Mouse (Mus musculus) ES-Bruce4 (cell line): ENCODE measurements at regions not wholly inside any gene's neighbourhood (a gene's known extent, or its start where the extent isn't known, plus 50 kb on each side); places are given as distances from the start of the nearest gene placed in this dataset.

Source experiments
- H3K27ac ChIP-seq: 2 replicates; pipeline ENCODE4 v1.5.1; 2012; ENCODE audit warnings: low read length, inconsistent platforms; ENCODE audit not compliant: insufficient read depth
- H3K27me3 ChIP-seq: 2 replicates; pipeline ENCODE4 v1.6.1; 2012; ENCODE audit warnings: mild to moderate bottlenecking, low read length, inconsistent platforms; ENCODE audit not compliant: control insufficient read depth, poor library complexity, insufficient read depth, severe bottlenecking
- H3K36me3 ChIP-seq: 2 replicates; pipeline ENCODE4 v1.6.1; 2012; ENCODE audit warnings: inconsistent platforms, mild to moderate bottlenecking, low read length, moderate library complexity; ENCODE audit not compliant: control insufficient read depth, poor library complexity, insufficient read depth, severe bottlenecking
- H3K4me1 ChIP-seq: one replicate; pipeline ENCODE4 v1.8.1; 2011; ENCODE audit warnings: low read length; ENCODE audit not compliant: control insufficient read depth, insufficient read depth
- H3K4me3 ChIP-seq: 2 replicates; pipeline ENCODE4 v1.5.1; 2011; ENCODE audit warnings: low read depth, mild to moderate bottlenecking, low read length
- H3K9ac ChIP-seq: 2 replicates; pipeline ENCODE4 v1.6.1; 2012; ENCODE audit warnings: low read depth, mild to moderate bottlenecking, inconsistent platforms; ENCODE audit not compliant: poor library complexity, severe bottlenecking
- H3K9me3 ChIP-seq: replicated peaks from 2 replicates; pipeline ENCODE4 v1.6.1; 2012; ENCODE audit warnings: mild to moderate bottlenecking, low read length, inconsistent platforms; ENCODE audit not compliant: control insufficient read depth, poor library complexity, insufficient read depth, severe bottlenecking
- CTCF ChIP-seq: IDR thresholded peaks from one replicate; pipeline ENCODE4 v1.8.1; 2011; ENCODE audit warnings: low read depth, low read length
- EP300 ChIP-seq: IDR thresholded peaks from 2 replicates; pipeline ENCODE4 v1.6.1; 2011; ENCODE audit warnings: low read depth, low read length; ENCODE audit not compliant: insufficient read depth
- POLR2A ChIP-seq: IDR thresholded peaks from one replicate; pipeline ENCODE4 v1.8.1; 2011; ENCODE audit warnings: low read length; ENCODE audit not compliant: insufficient read depth

DNA sequence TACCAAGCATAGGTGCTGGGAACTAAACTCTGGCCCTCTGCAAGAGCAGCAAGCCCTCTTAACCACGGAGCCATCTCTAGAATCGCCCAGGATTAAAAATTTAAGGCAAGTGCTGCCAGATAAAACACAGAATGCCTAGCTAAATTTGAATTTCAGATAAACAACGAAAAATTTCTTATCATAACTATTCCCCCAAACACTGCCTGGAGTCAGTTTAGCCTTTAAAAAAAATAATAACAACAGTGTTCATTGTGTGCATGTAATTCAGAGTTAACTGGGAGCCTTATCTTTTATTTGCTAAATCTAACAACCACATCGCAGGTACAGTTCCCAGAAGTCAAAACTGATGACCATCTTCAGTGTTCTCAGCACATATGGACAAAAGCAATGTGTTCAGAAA lies 132.1 kb downstream of the Zfp36l1 start:
- no peaks in the 10 kb centered on the region for H3K9me3 ChIP-seq
- no peak overlapping the region for H3K27ac ChIP-seq
- H3K4me3 ChIP-seq: no peak overlapping the region
- no peak overlapping the region for H3K9ac ChIP-seq
- peaks cover 4% of the 10 kb centered on the region for H3K4me1 ChIP-seq
- TF ChIP-seq EP300 (no peak), POLR2A (no peak), CTCF (no peak)
- no peaks in the 10 kb centered on the region for H3K27me3 ChIP-seq
- no peaks in the 10 kb centered on the region for H3K36me3 ChIP-seq

- H3K27ac ChIP-seq: no peak overlapping the region
- H3K36me3 ChIP-seq: no peaks in the 10 kb centered on the region
- H3K9ac ChIP-seq: no peak overlapping the region
- peaks cover 8% of the 10 kb centered on the region for H3K4me1 ChIP-seq
- H3K27me3 ChIP-seq: no peaks in the 10 kb centered on the region
- no peaks in the 10 kb centered on the region for H3K9me3 ChIP-seq
- TF ChIP-seq EP300 (no peak), POLR2A (no peak)
- no peak overlapping the region for H3K4me3 ChIP-seq
Observed at GRCm38 (mm10) chr12:79977136-79977535, 135.7 kb downstream of the Zfp36l1 start.

- no peaks in the 10 kb centered on the region for H3K27me3 ChIP-seq
- TF ChIP-seq EP300: 0 out of 2 replicates have a peak, but pooled peaks have one; percentile 64
- no peak for TF ChIP-seq CTCF
- no peaks in the 10 kb centered on the region for H3K9me3 ChIP-seq
- no peak overlapping the region for H3K4me3 ChIP-seq
- H3K4me1 ChIP-seq: peaks cover 11% of the 10 kb centered on the region
- H3K27ac ChIP-seq: peak overlapping the region; percentile 46; the same call in 1 of the 2 replicates
- H3K9ac ChIP-seq: no peak overlapping the region
- H3K36me3 ChIP-seq: no peaks in the 10 kb centered on the region
Observed at GRCm38 (mm10) chr12:79975466-79976239, 137.2 kb downstream of the Zfp36l1 start.

- Histone ChIP-seq H3K4me1 (peaks cover 11% of the 10 kb centered on the region), H3K27me3 (no peaks in the 10 kb centered on the region), H3K4me3 (no peak overlapping the region), H3K27ac (no peak overlapping the region), H3K36me3 (no peaks in the 10 kb centered on the region), H3K9me3 (no peaks in the 10 kb centered on the region), H3K9ac (no peak overlapping the region)
- TF ChIP-seq POLR2A (no peak), EP300 (no peak)
Observed at GRCm38 (mm10) chr12:79975050-79975449, 137.8 kb downstream of the Zfp36l1 start.

- no peak overlapping the region for H3K4me3 ChIP-seq
- TF ChIP-seq CTCF: no peak
- no peak for TF ChIP-seq EP300
- no peak for TF ChIP-seq POLR2A
- peaks cover 11% of the 10 kb centered on the region for H3K4me1 ChIP-seq
- no peak overlapping the region for H3K9ac ChIP-seq
- H3K36me3 ChIP-seq: no peaks in the 10 kb centered on the region
- H3K9me3 ChIP-seq: no peaks in the 10 kb centered on the region
- H3K27ac ChIP-seq: no peak overlapping the region
- H3K27me3 ChIP-seq: no peaks in the 10 kb centered on the region
Observed at GRCm38 (mm10) chr12:79974530-79974929, 138.3 kb downstream of the Zfp36l1 start.

DNA sequence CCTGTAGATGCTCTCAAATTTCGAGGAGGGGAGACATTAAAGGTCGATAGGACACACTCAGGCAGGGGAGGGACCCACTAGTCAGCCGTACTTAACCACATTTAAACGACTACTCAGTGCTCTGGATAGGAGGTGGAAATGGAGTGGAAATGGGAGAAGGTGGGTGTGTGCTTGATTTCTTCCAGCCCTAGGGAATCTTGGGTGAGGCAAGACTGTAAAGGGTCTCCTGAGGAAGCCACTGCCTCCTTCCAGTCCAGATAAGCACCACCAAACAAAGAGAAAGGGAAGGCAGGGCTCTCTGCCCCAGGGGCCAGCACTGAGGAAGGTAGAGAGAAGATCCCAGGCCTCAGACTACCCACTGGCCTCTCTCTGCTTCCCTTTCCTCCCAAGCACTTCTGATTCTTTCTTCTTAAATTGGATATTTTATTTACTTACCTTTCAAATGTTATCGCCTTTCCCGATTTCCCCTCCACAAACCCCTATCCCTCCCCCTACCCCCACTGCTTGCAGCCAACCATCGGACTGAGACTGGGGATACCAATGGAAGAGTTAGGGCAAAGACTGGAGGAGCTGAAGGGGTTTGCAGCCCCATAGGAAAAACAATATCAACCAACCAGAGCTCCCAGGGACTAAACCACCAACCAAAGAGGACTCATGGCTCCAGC lies 139.1 kb downstream of the Zfp36l1 start:
- TF ChIP-seq EP300: 0 out of 2 replicates have a peak, but pooled peaks have one; percentile 32
- no peak for TF ChIP-seq CTCF
- TF ChIP-seq POLR2A: no peak
- Histone ChIP-seq H3K4me1 (peaks cover 11% of the 10 kb centered on the region), H3K27ac (peak overlapping the region; percentile 63), H3K36me3 (no peaks in the 10 kb centered on the region), H3K9me3 (no peaks in the 10 kb centered on the region), H3K4me3 (no peak overlapping the region), H3K9ac (no peak overlapping the region), H3K27me3 (no peaks in the 10 kb centered on the region)
